Mouse (Mus musculus): ENCODE measurements around the gene Cubn.
A peak's percentile ranks its signal among the peaks of the same experiment; 100 is the strongest.

Gene Cubn

GRCm38 (mm10) chr2:13237140-13237901 lies 254.3 kb downstream of the Cubn start:
- peak; percentile 43 for DNase-seq (ENCODE audit: low read depth, low spot score)

DNA sequence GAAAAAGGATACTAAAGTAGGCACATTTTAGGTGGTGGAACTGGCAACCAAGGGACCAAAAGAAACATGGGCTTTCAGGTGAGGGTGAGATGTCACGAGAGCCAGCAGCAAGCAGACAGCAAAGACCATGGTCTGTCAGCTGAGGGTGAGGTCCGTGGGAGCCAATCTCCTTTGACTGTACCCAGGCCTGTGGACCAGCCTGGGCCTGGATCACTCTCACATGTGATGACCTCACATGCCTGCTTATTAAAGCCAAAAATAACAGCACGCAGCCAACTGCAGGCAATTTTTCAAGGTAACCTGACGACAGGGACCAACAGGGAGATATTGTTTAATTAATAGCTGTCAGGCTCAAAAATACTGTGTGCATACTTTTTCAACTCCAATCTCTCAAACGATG lies 255.9 kb downstream of the Cubn start:
- no peak for DNase-seq (ENCODE audit: low read depth, low spot score)

- DNase-seq (ENCODE audit: low read depth, low spot score), result no peak
These were observed 256.8 kb downstream of the Cubn start for GRCm38 (mm10) chr2:13234796-13235195.

DNA sequence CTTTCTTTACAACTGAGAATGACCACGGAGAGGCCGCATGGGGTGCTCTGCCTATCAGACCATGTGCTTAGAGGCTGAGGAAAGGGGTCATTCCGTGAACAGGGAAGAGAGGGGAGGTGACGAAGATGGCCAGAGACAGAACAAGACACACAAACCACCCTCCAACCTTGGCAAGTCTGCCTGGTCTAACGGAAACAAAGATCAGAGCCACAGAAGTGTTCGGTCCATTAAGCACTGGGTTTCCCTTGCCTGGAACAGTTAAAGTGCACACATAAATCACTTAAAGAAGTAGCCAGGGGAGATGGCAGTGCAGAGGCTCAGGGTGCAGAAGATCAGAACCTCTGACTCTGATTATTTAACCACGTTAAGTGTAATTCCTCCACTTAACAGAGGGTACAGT lies 257.7 kb downstream of the Cubn start:
- DNase-seq (ENCODE audit: low read depth, low spot score), result no peak

DNA sequence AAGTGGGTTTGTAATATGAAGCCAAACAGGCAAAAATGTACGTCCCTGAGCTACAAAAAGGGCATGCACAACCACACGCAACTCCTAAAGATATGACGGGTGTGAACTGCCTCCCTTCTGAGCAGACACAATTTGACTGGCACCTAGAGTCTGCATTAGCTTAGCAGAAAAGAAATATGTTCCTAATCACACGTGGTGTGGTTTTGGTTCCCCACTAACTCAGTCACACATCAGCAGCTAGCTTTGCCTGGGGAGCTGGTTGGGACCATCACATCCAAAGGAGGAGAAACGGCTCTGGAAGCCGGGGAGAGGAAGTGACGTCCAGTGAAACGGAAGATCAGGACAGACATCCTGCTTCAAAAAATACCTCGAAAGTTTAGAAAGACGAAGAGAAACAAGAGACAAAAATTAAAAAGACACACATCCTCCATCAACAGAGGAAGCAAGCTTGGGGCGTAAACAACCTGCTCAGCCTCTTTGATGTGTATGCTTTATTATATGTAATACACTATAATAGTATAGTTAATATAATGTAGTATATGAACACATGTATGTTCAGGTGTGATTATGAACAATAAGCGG lies 258.3 kb downstream of the Cubn start:
- no peak for DNase-seq (ENCODE audit: low read depth, low spot score)

DNA sequence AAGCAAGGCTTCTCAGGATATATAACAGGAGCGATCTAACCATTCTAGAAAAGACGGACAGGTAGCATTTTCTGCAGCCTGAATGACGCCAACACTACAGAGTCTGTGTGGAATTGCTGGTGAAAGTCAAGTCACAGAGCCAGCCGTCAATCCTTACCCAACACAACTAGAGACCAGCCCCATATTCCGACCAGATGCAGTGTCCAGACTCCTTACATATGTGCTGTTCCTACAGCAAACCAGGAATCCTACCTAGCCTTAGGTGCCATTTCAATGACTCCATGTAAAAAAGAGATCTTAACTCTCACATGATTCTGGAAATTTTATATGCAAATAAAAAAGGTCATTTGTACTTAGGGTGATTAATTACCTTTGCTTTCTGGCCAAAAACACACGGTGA lies 259.3 kb downstream of the Cubn start:
- no peak for DNase-seq (ENCODE audit: low read depth, low spot score)

GRCm38 (mm10) chr2:13229686-13230085 lies 261.9 kb downstream of the Cubn start:
- DNase-seq (ENCODE audit: low read depth, low spot score), result no peak
